Comparison of ENCODE assay signal across 28 mouse cellular contexts in genomic region chr8:109099671-109100070, GRCm38 (mm10).
DNase-seq lines count a peak whose midpoint lies in the region; ATAC-seq and TF ChIP-seq lines count a peak whose summit lies in the region.
"Had no signal": no experiment of that assay in that cellular context is flagged by ENCODE, and none has a peak within 500 bp of the region (broad histone marks: within the 10 kb centered on the region; RNA-seq: fewer than 3 reads in every experiment).

No protein-coding gene starts in this region.

- DNase-seq in heart, adult 11 months: peak; percentile 50
- DNase-seq in heart, postnatal 14 days: no peak
- DNase-seq in R1 (ENCODE audit: low read depth, low spot score) (peak; percentile 58), ZHBTc4 (ENCODE audit: low read depth, low spot score) (peak; percentile 64)
- no peak for DNase-seq in gastrocnemius, postnatal 14 days
- no peak for DNase-seq in midbrain, postnatal 0 days (ENCODE audit: low spot score)
- DNase-seq: adrenal gland, adult 2 months; adrenal gland, postnatal 10 days; adrenal gland, postnatal 25 days; B cell, adult 2 months; cerebellum, adult 11 months; cerebellum, adult 18-20 months; cerebellum, adult 8-10 months; cerebellum, adult 9-11 months; cerebellum, postnatal 14 days; cerebellum, postnatal 36 days; embryo, embryonic 11 days had no signal

- H3K4me1 ChIP-seq in midbrain, postnatal 0 days (ENCODE audit: insufficient read depth, low read length): no peaks in the 10 kb centered on the region
- H3K4me1 ChIP-seq: forebrain, embryonic 10.5 days; forebrain, embryonic 12.5 days had no signal

- H3K9me3 ChIP-seq in midbrain, postnatal 0 days (ENCODE audit: low read length): no peaks in the 10 kb centered on the region
- H3K9me3 ChIP-seq: embryonic facial prominence, embryonic 13.5 days; embryonic facial prominence, embryonic 15.5 days; forebrain, embryonic 10.5 days; forebrain, embryonic 12.5 days had no signal

- no peak overlapping the region for H3K4me3 ChIP-seq in midbrain, postnatal 0 days (ENCODE audit: low read depth, low read length)
- H3K4me3 ChIP-seq: embryonic facial prominence, embryonic 13.5 days; embryonic facial prominence, embryonic 15.5 days; erythroblast, embryonic 14.5 days; forebrain, embryonic 10.5 days; forebrain, embryonic 12.5 days had no signal

- WGBS in midbrain, postnatal 0 days: 89% methylated on average over 15 of the region's 15 CpGs

- intact Hi-C loops in heart, postnatal 14 days (cut with DNase I): no loop called here
- intact Hi-C loops in gastrocnemius, postnatal 14 days (cut with DNase I; ENCODE audit: low total_unique reads): no loop called here

- no peaks in the 10 kb centered on the region for H3K27me3 ChIP-seq in midbrain, postnatal 0 days (ENCODE audit: insufficient read depth, low read length)
- H3K27me3 ChIP-seq: CH12.LX; embryonic facial prominence, embryonic 13.5 days; embryonic facial prominence, embryonic 15.5 days; forebrain, embryonic 12.5 days had no signal

- no peak overlapping the region for H3K4me2 ChIP-seq in midbrain, postnatal 0 days (ENCODE audit: low read depth, low read length, poor library complexity, severe bottlenecking)
- H3K4me2 ChIP-seq: embryonic facial prominence, embryonic 13.5 days; embryonic facial prominence, embryonic 15.5 days; forebrain, embryonic 12.5 days had no signal

- ATAC-seq in midbrain, postnatal 0 days (ENCODE audit: low FRiP score): no peak
- ATAC-seq: CD4-positive, CD25-positive, alpha-beta regulatory T cell, adult 4 months; forebrain, embryonic 14.5 days; forebrain, embryonic 16.5 days; Patski had no signal

- TF ChIP-seq CTCF in midbrain, postnatal 0 days (IDR thresholded peaks at IDR 0.05): no peak

- H3K27ac ChIP-seq in midbrain, postnatal 0 days (ENCODE audit: low read depth, low read length): no peak overlapping the region
- H3K27ac ChIP-seq: embryonic facial prominence, embryonic 13.5 days; embryonic facial prominence, embryonic 15.5 days; forebrain, embryonic 10.5 days; forebrain, embryonic 12.5 days had no signal

- no peak overlapping the region for H3K9ac ChIP-seq in midbrain, postnatal 0 days (replicated peaks; ENCODE audit: low read length, poor library complexity, severe bottlenecking)
- H3K9ac ChIP-seq: embryonic facial prominence, embryonic 13.5 days; embryonic facial prominence, embryonic 15.5 days; forebrain, embryonic 12.5 days had no signal

- no peaks in the 10 kb centered on the region for H3K36me3 ChIP-seq in midbrain, postnatal 0 days (ENCODE audit: insufficient read depth, low read length)
- H3K36me3 ChIP-seq: embryonic facial prominence, embryonic 13.5 days; embryonic facial prominence, embryonic 15.5 days; forebrain, embryonic 10.5 days; forebrain, embryonic 12.5 days; G1E had no signal

Comparison
In these comparisons a context has a peak if more than half of its experiments do, and no peak if none do; other contexts are left out.
1. DNase-seq: peak in heart, adult 11 months (single experiment), R1 (single experiment) and ZHBTc4 (single experiment); none in heart, postnatal 14 days (0 of 2), gastrocnemius, postnatal 14 days (single experiment) and midbrain, postnatal 0 days (single experiment).